Mouse (Mus musculus): ENCODE measurements around the gene Tnr.

GRCm38 (mm10) chr1:159645719-159646118, 122.2 kb downstream of the Tnr start:
- TF ChIP-seq CTCF (IDR thresholded peaks at IDR 0.05; ENCODE audit: low read depth) (no peak), EP300 (IDR thresholded peaks at IDR 0.05; ENCODE audit: low read depth) (no peak)
